Mouse (Mus musculus) liver, embryonic 11.5 days (tissue): ENCODE results near the gene Hs6st3. TPM values are rescaled to one million over a fixed set of nuclear protein-coding genes. Genes with fewer than 3 reads are reported as not detected.

Experiments used
- ATAC-seq: fragments of 200-750 bp; cut with Nextera tagmentation; replicated peaks from 2 replicates; pipeline ENCODE4 v1.8.0; 2017; ENCODE audit warnings: moderate number of reproducible peaks, mild to moderate bottlenecking, moderate TSS enrichment, moderate library complexity; ENCODE audit not compliant: low FRiP score
- DNase-seq: peaks from one replicate; pipeline ENCODE4 v3.0.0-alpha.2; 2017; ENCODE audit warnings: low spot score
- H3K27ac ChIP-seq: fragments of 300-500 bp; sonication (generic); 2 replicates; pipeline ENCODE4 v1.5.1; 2014; ENCODE audit warnings: mild to moderate bottlenecking, low read depth, low read length, control low read depth
- H3K27me3 ChIP-seq: fragments of 300-500 bp; sonication (generic); replicated peaks from 2 replicates; pipeline ENCODE4 v1.6.1; 2014; ENCODE audit warnings: low read length, mixed read lengths; ENCODE audit not compliant: control insufficient read depth, insufficient read depth
- H3K36me3 ChIP-seq: fragments of 300-500 bp; sonication (generic); 2 replicates; pipeline ENCODE4 v1.6.1; 2014; ENCODE audit warnings: mild to moderate bottlenecking, low read length, moderate library complexity, mixed read lengths; ENCODE audit not compliant: control insufficient read depth, insufficient read depth
- H3K4me1 ChIP-seq: fragments of 300-500 bp; sonication (generic); replicated peaks from 2 replicates; pipeline ENCODE4 v1.6.1; 2014; ENCODE audit warnings: low read length, mixed read lengths; ENCODE audit not compliant: control insufficient read depth, insufficient read depth
- H3K4me2 ChIP-seq: fragments of 300-500 bp; sonication (generic); 2 replicates; pipeline ENCODE4 v1.6.1; 2014; ENCODE audit warnings: mild to moderate bottlenecking, control low read depth, moderate library complexity
- H3K4me3 ChIP-seq: fragments of 300-500 bp; sonication (generic); 2 replicates; pipeline ENCODE4 v1.5.1; 2014; ENCODE audit warnings: low read depth, low read length, control low read depth
- H3K9ac ChIP-seq: fragments of 300-500 bp; sonication (generic); 2 replicates; pipeline ENCODE4 v1.6.1; 2014; ENCODE audit warnings: low read depth, low read length, control low read depth
- H3K9me3 ChIP-seq: fragments of 300-500 bp; sonication (generic); 2 replicates; pipeline ENCODE4 v1.6.1; 2016; ENCODE audit warnings: low read length, inconsistent platforms, mixed read lengths; ENCODE audit not compliant: control insufficient read depth
- WGBS: fragments of 180-500 bp; shearing (Covaris S2); extraction: QIAGEN DNeasy Blood & Tissue Kit; methylation state at CpG from one replicate; pipeline ENCODE4 v1.1.7; 2014; 5-methylcytosine and 5-hydroxymethylcytosine counted together
- polyA plus RNA-seq: library from polyadenylated mRNA; unstranded; fragments of >200 nt; fragmentation: Nextera tagmentation; extraction: Ambion mirVana; gene quantifications from 2 replicates; pipeline ENCODE4 v1.2.1, GENCODE M21; 2014

The Hs6st3 gene
- polyA plus RNA-seq, 1 experiment from 2014 or later, result not detected

DNA sequence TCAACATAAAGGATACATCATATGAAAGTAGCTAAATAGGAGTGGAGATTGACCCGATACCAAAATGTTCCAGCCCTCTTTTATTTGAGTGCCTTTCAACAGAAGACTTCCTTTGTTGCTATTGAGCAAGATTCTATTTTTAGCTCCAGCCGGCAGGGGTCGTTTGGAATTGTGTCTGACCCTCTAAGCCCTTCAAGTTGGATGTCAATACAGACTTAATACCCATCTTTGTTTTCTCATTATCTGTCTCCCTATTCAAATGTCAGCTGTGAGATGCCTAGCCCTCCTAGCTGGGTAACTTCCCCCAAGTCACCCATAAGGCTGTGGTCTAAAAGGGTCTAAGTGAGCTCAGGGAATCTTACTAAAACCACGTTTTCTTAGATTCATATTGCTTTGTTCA lies 312.3 kb downstream of the Hs6st3 start:
- Histone ChIP-seq H3K9ac (no peak overlapping the region), H3K9me3 (no peaks in the 10 kb centered on the region), H3K4me2 (no peak overlapping the region), H3K27me3 (no peaks in the 10 kb centered on the region), H3K36me3 (no peaks in the 10 kb centered on the region), H3K27ac (no peak overlapping the region), H3K4me3 (no peak overlapping the region), H3K4me1 (no peaks in the 10 kb centered on the region)
- ATAC-seq, result no peak
- 43% methylated on average over 4 of the region's 4 CpGs for WGBS
- no peak for DNase-seq

- H3K4me1 ChIP-seq, result no peaks in the 10 kb centered on the region
- H3K9me3 ChIP-seq, result no peaks in the 10 kb centered on the region
- no peak for ATAC-seq
- no peak for DNase-seq
- no peak overlapping the region for H3K4me3 ChIP-seq
- H3K9ac ChIP-seq, result no peak overlapping the region
- H3K4me2 ChIP-seq, result no peak overlapping the region
- H3K27me3 ChIP-seq, result no peaks in the 10 kb centered on the region
- no peak overlapping the region for H3K27ac ChIP-seq
- no peaks in the 10 kb centered on the region for H3K36me3 ChIP-seq
Measured at GRCm38 (mm10) chr14:119451594-119451993, 313.5 kb downstream of the Hs6st3 start.

DNA sequence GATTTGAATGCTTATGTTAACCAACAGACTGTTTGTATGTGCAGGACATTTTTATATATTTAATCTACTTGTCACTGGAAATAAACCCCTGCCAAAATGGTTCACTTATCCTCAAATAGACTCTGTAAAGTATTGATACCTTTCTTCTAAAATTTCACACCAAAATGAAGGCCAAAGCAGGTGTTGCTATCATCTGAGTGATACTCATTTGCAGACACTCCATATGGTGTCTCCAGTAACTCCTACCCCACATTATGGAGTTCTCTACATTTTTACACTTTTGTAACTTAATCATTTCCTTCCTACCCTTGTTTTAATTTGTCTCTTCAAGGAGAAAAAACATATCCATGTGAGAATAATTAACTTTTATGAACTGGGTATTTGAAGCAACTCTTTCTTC lies 314.2 kb downstream of the Hs6st3 start:
- DNase-seq (no peak), ATAC-seq (no peak)
- Histone ChIP-seq H3K36me3 (no peaks in the 10 kb centered on the region), H3K27ac (no peak overlapping the region), H3K9ac (no peak overlapping the region), H3K9me3 (no peaks in the 10 kb centered on the region), H3K4me1 (no peaks in the 10 kb centered on the region), H3K27me3 (no peaks in the 10 kb centered on the region), H3K4me2 (no peak overlapping the region), H3K4me3 (no peak overlapping the region)

DNA sequence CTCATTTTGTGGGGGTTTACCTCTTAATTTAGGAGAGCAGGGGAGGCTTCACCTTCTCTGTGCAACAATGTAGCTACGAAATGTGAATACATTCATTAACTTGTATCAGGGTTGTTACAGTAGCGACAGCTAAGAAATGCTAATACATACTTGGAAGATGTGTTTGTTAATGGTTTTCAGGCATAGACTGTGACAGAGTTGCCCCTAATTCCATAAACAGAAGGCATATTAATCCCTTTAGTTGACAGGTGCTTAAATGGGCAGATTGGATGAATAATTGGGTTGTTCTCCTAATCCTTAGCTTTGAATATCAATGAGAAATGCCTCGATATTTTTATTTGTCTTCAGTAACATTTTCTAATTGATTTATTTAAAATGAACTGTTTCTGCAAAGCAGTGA lies 314.7 kb downstream of the Hs6st3 start:
- Histone ChIP-seq H3K4me1 (no peaks in the 10 kb centered on the region), H3K27me3 (no peaks in the 10 kb centered on the region), H3K4me2 (no peak overlapping the region), H3K36me3 (no peaks in the 10 kb centered on the region), H3K9ac (no peak overlapping the region), H3K4me3 (no peak overlapping the region), H3K27ac (no peak overlapping the region), H3K9me3 (no peaks in the 10 kb centered on the region)
- DNase-seq, result no peak
- 77% methylated on average over 3 of the region's 3 CpGs for WGBS
- no peak for ATAC-seq

GRCm38 (mm10) chr14:119464308-119464707 lies 326.2 kb downstream of the Hs6st3 start:
- no peaks in the 10 kb centered on the region for H3K36me3 ChIP-seq
- no peaks in the 10 kb centered on the region for H3K4me1 ChIP-seq
- no peak for DNase-seq
- H3K9ac ChIP-seq, result no peak overlapping the region
- no peaks in the 10 kb centered on the region for H3K9me3 ChIP-seq
- no peak overlapping the region for H3K4me3 ChIP-seq
- ATAC-seq, result no peak
- no peaks in the 10 kb centered on the region for H3K27me3 ChIP-seq
- no peak overlapping the region for H3K4me2 ChIP-seq
- WGBS, result 78% methylated on average over 5 of the region's 5 CpGs
- no peak overlapping the region for H3K27ac ChIP-seq

- Histone ChIP-seq H3K4me1 (no peaks in the 10 kb centered on the region), H3K9ac (no peak overlapping the region), H3K4me3 (no peak overlapping the region), H3K27me3 (no peaks in the 10 kb centered on the region), H3K36me3 (no peaks in the 10 kb centered on the region), H3K9me3 (no peaks in the 10 kb centered on the region), H3K27ac (no peak overlapping the region), H3K4me2 (no peak overlapping the region)
- DNase-seq (no peak), ATAC-seq (no peak)
- WGBS, result 89% methylated on average over 1 of the region's 1 CpGs
Measured at GRCm38 (mm10) chr14:119464883-119465282, 326.7 kb downstream of the Hs6st3 start.

DNA sequence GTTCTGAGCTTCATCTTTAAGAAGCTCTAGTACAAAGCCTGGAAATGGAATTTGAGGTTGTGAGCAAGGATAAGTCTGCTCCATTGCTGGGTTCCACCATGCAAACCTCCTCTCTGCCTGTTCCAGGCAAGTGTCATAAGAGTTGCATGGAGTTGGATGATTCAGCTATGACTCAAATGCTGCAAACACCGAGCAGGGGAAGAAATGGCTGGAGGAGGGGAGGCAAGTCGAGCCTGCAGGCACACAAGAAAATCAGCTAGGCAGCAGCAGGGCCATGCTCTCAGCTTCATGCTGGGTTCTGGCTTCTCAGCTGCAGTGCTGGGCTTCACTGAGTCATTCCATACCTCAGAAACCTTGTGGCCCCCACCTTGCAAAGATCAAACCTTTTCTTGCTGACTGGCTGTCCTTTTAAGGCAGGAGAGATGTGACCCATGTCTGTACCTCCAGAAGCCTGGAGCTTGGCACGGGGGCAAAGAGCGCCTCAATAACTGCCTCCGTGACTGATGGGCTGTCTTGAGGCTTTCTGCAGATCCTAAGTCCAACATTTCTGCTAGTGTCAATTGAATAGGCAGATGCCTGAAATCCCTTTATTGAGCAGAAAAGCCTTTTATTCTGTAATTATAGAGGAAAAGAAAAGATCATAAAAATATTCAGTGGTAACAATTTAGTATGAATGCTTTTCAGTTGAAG lies 328.9 kb downstream of the Hs6st3 start:
- H3K4me1 ChIP-seq, result no peaks in the 10 kb centered on the region
- H3K9me3 ChIP-seq, result no peaks in the 10 kb centered on the region
- H3K27ac ChIP-seq, result no peak overlapping the region
- no peak overlapping the region for H3K4me3 ChIP-seq
- ATAC-seq (no peak), DNase-seq (no peak)
- no peak overlapping the region for H3K9ac ChIP-seq
- no peak overlapping the region for H3K4me2 ChIP-seq
- no peaks in the 10 kb centered on the region for H3K36me3 ChIP-seq
- 66% methylated on average over 5 of the region's 5 CpGs for WGBS
- no peaks in the 10 kb centered on the region for H3K27me3 ChIP-seq

DNA sequence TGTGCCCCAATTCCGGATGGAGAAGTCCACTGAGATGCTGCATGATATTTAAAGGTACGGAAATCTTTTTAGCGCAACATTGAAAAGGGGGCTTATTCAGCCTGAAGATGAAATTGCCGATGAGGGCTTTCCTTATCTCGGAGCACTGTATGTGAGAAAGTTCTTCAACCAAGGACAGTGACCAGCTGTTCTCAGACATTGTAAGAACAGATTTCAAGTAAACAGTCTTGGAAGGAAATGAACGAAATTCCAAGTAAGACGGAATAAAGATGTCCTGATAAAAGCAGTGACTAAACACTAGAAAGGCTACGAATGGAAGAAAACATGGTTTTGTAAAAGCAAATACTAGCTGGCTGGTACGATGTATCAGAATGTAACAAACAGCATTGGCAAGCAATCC lies 338.4 kb downstream of the Hs6st3 start:
- ATAC-seq, result no peak
- Histone ChIP-seq H3K4me2 (no peak overlapping the region), H3K4me3 (no peak overlapping the region), H3K9me3 (no peaks in the 10 kb centered on the region), H3K27me3 (no peaks in the 10 kb centered on the region), H3K9ac (no peak overlapping the region), H3K36me3 (no peaks in the 10 kb centered on the region), H3K27ac (no peak overlapping the region), H3K4me1 (no peaks in the 10 kb centered on the region)
- DNase-seq, result no peak
- 87% methylated on average over 9 of the region's 9 CpGs for WGBS

GRCm38 (mm10) chr14:119477836-119478235 lies 339.7 kb downstream of the Hs6st3 start:
- Histone ChIP-seq H3K4me2 (no peak overlapping the region), H3K9ac (no peak overlapping the region), H3K9me3 (no peaks in the 10 kb centered on the region), H3K27me3 (no peaks in the 10 kb centered on the region), H3K36me3 (no peaks in the 10 kb centered on the region), H3K27ac (no peak overlapping the region), H3K4me1 (no peaks in the 10 kb centered on the region), H3K4me3 (no peak overlapping the region)
- ATAC-seq (no peak), DNase-seq (no peak)
- 58% methylated on average over 4 of the region's 4 CpGs for WGBS
